Mouse (Mus musculus) cerebellum, postnatal 14 days (tissue): ENCODE data around the gene Plagl1.
"Not testable (repeated sequence)": the region's sequence is repeated elsewhere in the genome, so short reads cannot be mapped to it uniquely, and the experiment has no call there.

Experiments used
- DNase-seq, 2 experiments: peaks; one replicate each; pipeline ENCODE4 v3.0.0; 2021; ENCODE audit warnings: mixed read lengths in 2 of 2

The Plagl1 gene

DNA sequence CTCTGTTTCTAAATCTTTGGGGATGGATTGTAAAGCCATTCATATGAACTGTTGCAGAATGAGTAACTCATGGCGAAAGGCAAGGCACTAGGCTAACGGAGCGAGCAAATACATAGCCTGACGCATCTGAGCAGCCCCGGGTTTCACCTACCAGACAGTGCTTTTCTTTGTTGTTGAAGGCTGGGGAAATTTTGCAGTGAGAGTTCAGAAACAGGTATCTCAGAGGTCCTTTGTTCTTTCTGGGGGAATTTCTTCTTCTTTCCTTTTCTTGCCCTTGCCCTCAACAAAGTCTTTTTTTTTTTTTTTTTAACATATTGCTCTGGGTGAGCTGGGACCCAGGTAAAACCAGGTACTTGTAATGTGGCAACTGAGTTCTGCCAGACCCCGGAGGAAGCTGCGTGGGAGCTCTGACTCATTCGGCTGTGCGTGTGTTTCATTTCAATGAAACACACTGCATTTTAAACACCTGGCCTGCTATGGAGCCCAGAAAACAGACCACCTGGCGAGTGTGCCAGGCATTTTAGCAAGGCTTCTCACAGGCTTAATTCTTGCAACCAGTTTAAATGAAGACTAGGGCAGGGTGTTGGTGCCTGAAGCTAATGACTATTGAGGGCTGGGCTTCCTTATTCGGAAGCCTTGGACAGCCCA lies at the start of gene Plagl1:
Gene Plagl1 (plus strand): TSS at position 484 of the 648 bp plus-strand sequence.
- no peak for DNase-seq

DNA sequence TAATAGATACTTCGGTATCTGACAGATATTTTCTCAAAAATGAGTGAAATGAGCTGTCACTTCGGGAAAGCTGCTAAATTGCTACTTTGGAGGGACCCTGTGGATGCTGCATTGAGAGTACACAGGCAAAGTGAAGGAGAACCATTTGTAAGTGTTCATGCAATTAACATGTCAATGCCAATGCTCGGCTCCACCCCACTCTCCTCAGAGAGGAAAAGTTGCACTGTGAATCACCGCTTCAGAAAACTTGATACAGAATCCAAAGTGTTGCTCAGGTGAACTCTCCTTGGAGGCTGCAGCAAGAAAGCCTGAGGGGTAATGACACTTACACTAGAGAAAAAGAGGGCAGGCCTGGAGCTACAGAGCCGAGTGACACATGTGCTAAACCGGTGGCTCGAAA lies 46.3 kb upstream of the Plagl1 start:
- DNase-seq, result no peak

DNA sequence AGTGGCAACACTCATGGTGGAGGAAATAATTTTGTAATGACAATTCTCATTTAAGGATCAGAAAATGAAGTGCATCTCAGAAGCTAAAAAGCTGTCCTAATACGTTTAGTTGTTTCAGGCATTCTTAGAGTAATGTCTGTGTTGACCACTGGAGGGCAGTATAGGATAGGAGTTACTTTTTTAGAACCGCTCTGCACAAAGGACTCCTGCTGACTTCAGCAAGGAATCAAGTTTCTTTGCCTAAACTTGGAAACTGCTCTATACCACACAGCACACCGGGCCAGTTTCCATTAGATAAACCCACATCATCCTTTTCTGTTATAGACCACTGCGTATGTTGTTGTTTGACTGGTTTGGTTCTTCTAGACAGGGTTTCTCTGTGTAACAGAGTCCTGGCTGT lies 43.7 kb upstream of the Plagl1 start:
- peak; percentile 78 to 81 for DNase-seq

DNA sequence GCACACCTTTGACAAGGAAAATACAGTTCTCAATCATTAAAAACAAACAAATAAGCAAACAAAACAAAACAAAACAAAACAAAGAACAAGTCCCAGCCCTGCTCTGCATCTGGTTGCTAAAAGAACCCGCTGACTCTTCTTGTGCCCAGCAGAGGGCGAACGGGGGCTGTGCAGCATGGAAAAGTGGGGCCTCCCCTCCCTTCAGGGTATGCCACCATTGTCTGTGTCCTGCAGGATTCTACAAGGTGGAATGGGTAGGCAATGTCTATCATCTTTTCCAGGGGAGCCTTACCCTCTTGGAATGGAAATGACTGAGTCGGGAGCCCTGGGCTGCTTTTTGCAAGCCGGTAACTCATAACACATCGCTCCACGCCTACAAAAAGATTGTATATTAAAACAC lies 41.8 kb upstream of the Plagl1 start:
- DNase-seq, result peak; percentile 63 to 71

DNA sequence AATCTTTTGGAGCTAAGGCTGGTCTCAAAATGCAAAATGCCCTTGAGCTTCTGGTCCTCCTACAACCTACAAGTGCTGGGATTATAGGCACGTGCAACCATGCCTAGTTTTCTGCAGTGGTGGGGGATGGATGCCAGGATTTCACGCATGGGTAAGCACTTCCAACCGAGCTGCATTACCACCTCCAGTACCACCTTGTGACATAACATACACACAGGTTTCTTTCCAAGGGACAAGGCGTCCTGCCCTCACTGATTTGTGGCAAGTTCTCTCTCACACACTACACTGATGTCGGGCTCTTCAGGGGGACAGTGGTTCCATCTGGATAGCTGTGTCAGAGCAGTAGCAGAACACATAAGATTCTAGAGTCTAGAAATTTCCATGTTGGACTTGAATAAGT lies 41.3 kb upstream of the Plagl1 start:
- peak in 1 of 2 experiments; percentile 21 for DNase-seq

DNA sequence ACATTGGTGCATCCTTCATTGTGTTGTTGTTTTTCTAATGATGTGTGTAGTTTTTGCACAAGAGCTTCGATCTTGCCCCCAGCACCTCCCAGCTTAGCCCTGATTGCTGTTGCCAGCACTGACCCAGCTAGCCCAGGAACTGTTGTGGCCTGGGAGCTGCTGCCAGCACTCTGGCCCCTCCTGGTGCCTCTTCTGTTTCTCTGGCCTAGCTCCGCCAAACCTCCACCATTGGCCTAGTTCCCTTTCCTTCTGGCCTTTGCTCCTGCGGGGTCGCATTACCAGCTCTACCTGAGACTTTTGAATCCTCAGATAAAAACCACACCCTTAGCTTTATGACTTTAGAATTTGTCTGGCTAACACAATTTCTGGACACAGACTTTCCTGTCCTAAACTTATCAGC lies 38.2 kb upstream of the Plagl1 start:
- DNase-seq, result no peak

DNA sequence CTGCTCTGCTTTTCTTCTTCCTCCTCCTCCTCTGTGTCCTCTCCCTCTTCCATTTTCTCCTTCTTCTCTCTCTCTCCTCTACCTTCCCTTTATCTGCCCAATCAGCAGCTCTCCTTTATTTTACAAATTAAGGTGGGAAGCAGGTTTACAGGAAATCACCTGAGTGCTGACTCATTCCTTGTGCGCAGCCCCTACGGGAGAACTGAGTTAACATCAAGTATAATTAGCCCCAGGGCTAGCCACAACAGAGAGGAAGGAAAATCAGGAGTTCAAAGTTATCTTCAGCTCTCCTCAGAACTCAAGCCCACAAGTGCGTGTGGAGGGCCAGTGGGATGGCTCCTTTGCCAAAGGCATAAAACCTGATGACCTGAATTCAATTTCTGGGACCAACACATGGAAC lies 36.3 kb upstream of the Plagl1 start:
- DNase-seq, result not testable (repeated sequence)

DNA sequence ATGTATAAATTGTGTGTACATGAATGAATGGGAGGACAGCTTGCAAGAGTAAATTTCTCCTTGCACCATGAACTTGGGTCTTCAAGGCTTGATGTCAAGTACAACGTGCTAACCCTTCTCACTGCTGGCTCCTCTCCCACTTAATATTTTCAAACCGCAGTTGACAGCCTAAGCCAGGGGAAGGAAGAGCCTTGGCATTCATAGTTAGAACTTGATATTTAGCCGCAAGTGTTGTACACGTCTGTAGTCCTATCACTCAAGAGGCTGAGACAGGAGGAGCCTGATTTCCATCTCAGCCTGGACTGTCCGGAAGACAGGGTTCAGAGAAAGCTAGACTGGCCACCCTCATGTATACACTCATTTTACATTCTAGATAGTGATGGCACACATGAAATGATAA lies 32.6 kb upstream of the Plagl1 start:
- DNase-seq, result no peak

DNA sequence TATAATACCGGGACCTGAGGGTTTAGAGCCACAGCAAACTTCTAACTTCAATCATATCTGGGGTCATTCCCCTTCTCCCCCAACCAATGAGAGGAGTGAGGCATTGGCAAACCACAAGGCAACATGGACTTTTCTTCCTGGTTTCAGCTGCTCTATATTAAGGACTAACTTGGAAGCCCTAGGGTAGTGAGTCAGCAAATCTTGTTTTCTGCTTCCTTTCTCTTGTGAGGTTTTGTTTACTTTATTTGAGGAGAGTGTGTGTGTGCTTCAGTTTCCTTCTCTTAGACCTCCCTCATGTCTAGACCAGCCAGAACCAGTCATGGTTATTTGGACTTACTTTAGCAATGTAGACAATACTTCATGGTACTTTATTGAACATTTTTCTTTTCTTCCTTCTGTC lies 32.1 kb upstream of the Plagl1 start:
- DNase-seq, result no peak

DNA sequence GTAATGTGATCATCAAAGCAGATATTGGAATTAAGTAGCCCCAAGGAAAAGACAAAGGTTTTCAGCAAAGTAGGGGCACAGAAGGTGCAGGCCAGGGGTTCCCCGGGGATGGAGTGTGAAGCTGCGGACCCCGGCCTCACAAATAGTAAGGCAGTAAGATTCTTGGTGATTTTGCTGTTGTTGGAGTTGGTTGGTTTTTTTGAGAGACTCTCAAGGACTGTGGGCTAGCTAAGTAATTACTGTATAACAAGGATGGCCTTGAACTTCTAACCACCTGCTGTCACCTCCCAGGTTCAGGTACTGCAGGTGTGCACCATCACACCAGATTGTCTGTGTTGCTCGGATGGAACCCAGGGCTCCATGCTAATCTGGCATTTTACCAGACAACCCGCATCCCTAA lies 30.9 kb upstream of the Plagl1 start:
- DNase-seq, result no peak

DNA sequence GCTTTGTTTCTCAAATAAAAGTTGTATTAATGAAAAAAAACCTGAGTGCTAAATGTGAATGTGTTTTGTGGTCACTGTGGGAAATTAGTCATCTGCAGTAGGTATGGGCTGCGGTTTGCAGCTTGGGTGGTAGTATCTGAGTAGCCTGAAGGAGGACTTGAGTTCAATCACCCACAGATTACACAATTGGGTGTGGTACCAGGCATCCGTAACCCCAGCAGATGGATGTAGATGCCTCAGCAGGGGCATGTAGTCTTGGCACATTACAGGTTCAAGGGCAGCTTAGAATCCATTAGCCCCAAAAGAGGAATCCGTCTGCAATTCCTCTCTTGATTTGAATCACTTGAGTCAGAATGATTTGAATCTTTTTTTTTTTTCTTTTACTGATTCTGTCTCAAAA lies 25.0 kb upstream of the Plagl1 start:
- DNase-seq, result no peak

DNA sequence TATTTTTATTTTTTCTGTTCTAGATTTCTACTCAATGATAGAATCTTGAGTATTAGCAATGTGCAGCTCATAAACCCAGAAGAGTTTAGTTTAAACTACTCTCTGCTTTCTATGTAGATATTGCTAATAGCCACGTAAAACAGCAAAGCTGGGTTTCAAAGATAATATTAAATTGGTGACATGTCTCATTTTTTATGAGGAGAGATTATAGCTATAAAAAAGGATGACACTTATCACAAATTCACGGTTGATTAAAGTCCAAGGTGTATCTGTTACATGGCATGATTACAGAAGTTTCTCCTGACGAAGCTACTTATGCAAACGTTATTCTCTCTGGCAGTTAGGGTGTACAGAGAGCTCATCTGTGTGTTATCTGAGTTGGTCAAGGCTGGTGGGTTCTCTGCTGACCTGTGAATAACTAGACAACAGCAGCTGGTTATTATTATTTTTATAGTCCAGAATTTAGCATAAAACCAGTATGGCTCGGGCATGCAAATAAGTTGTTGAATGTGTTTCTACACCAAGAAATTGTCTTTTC lies 20.6 kb upstream of the Plagl1 start:
- DNase-seq, result no peak

DNA sequence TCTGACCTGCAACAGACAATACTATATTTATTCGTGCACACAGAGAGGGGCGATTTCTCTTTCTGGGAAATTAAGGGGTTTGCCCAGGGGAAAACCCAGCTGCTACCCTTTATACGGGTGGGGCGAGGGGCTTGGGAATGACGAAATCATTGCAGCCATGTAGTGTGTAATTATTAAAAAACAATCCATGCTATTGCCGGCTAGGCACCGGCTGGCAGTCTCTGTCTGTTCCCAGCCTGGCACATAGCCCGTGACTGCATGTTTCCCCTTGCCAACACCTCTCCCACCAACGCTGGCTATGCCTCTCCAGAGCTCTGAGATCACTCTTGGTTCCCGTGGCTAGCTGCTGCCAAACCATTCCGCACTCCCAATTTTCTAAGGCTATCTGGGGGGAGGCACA lies 15.6 kb upstream of the Plagl1 start:
- DNase-seq, result peak; percentile 88 to 91

DNA sequence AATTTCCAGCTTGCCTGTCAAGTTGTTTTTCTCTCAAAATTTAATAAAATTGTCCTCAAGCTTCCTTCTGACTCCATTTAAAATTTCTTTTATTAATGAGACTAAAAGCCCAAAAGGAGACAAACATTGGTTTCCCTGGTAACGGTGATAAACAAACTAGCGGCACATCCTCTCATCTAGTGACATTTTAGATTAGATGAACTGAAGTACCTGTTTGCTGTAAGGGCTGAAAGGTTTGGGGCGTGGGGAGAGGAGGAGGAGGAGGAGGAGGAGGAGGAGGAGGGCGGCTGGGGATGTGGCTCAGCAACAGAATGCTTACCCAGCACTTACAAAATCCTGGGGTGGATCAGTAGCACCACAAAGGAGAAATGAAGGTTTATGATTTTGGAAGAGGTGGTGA lies 12.5 kb upstream of the Plagl1 start:
- DNase-seq, result no peak

DNA sequence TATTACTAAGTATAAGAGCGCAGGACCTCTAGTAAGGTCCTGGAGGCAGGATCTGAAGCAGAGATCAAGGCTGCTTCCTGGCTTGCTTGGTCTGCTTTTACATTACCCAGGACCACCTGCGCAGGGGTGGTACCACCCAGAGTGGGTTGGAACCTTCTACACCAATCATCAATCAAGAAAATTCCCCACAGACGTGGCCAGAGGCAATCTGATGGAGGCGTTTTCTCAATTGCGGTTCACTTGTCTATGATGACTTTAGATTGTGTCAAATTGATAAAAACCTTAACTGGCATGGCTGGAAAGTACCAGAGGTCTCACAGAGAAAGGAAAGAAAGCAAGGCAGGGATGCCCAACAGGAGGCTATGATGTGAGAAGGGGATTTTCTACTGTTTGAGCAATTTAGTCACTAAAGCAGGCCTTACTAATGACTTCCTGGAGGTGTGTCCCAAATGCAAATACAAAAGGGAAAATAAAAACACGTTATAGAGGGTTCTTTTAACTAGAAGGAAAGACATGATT lies 3.4 kb upstream of the Plagl1 start:
- DNase-seq, result no peak

DNA sequence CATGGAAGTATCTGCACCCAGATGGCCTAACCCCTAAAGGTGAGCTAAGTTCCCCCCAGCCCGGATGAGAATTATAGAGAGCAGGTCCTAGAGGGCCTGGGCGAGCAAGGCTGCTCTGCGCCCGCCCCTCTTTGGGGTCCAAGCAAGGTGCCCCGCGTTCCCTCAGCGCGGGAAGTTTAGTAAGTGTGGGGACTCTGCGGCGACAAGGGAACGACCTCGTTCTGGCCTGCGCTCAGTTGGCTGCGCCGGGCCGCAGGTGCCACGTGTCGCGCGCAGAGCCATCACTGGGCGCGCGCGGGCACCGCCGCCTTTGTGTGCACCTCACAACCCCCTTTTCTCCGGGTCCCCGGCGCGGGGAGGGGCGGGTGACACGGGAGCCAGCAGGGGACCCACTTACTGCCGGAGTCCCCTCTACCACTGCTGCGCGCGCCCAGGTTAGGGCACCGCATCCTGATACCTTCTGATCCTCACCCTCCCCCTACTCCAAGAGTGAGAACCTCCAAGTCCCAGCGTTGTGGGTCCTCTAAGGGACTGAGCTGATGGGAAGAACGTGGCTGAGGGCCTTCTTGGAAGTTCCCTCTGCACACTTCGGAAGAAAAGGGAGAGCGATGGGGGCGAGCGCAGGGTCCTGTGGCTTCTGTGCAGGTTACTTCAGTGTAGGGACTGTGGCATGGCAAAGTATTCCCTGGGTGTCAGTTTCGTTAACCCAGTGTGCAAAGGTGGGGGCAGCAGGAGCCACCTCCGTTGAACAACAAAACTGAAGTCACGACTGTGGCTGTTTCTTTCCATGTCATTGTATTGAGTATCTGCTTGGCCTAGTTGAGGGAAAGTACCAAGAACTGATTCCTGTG lies 742 bp downstream of the Plagl1 start:
- peak; percentile 23 to 33 for DNase-seq

DNA sequence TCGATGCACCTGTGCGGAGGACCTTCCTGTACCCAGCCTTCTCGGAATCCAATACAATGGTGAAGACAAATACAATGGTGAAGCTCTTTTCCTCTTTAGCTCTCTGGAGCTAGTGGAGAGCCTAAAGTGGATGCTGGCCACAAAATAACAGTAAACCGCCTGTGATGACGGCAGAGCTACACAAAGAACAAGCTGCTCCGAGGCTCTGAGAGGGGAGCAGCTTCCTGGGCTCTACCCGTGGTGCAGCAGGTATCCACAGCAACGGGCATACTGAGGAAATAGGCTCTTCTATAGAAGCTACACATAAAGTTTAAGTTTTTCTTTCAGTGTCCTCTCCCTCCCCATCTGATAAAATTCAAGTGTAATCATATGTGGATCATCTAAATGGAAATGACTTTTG lies 2.1 kb downstream of the Plagl1 start:
- DNase-seq, result no peak

DNA sequence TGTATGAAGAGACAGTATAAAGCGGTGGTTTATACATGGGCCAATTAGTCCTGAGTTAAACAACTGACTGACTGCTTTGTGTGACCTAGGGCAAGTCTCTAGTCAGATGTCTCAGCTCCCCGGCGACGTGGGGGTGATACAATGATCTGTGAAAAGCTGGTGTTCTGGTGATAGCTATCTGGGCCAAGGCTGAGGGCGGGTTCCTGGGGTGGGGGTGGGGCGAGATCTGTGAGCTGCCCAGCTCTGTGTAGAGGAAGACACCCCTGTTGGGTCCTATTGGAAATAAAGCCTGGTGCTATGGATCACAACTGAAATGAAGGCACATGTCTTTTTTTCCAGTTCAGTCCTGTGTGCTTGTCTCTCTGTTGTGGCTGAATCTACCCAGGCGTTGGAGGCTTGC lies 3.2 kb downstream of the Plagl1 start:
- no peak for DNase-seq

DNA sequence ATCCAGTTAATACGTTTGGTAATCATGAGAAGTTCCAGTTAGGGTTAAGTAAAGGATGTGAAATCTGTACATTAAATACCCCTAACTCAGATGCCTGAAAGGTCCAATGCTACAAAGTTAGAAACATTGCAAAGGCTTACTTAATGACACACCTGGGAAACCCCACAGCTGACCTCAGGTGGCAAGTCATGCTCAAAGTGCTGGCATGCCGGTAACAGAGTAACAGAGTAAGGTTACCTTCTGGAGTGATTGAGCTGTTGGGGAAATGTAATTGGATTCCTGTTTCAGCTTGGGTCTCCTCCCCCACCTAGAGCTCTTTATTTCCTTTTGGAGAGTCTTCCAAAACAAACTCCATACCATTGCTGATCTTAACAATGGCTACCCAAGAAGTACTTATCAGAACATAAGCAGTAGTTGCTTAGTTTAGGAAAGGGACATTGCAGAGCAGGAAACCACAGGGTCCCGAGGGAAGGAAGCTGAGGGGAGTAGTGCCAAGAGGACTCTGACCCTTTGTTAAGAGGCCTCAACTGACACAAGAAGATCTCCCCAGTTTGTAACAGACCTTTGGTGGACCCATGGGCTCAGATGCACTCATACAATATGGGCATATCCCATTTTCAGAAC lies 4.9 kb downstream of the Plagl1 start:
- DNase-seq, result no peak

DNA sequence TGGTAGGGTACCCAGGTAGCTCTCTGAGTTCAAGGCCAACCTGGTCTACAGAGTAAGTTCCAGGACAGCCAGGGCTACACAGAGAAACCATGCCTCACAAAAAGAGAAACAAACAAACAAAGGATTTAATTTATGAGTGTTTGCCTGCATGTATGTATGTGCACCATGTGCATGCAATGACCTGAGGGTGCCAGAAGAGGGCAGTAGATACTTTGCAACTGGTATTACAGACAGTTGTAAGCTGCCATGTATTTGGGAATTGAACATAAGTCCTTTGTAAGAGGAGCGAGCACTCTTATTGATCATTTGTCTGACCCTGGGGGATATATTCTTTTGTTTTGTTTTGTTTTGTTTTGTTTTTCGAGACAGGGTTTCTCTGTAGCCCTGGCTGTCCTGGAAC lies 10.7 kb downstream of the Plagl1 start:
- no peak for DNase-seq

DNA sequence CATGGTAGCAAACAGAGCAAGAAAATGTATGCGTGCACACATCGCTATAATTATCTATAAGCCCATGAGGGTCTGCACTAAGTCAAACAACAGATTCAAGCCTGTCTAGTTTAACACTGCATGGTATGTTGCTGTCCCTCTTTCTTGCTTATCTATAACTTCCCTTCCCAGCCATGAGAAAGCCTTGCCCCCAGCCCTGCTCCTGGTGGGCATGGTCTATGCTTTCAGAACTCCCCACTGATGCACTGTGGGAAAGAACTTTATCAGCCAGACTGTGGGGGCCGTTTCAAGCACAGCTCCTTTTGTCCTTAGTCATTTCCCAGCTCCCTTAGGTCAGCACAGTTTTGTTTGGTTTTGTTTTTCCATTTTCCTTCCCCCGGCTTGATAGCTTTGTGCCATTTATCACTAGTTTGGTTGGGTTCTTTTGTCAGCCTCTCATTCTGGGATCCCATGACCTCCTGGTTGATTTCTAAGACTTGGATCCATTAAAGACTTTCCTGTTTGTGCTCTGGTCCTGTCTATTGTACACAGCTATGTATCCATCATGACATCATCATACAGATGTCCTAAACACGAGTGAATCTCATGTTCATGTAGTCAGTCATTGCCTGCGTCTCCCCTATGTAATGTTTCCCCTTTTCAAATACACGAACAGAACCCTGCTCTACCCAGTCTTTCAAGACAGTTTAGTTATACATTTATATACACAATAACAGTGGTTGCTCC lies 16.7 kb downstream of the Plagl1 start:
- no peak for DNase-seq

DNA sequence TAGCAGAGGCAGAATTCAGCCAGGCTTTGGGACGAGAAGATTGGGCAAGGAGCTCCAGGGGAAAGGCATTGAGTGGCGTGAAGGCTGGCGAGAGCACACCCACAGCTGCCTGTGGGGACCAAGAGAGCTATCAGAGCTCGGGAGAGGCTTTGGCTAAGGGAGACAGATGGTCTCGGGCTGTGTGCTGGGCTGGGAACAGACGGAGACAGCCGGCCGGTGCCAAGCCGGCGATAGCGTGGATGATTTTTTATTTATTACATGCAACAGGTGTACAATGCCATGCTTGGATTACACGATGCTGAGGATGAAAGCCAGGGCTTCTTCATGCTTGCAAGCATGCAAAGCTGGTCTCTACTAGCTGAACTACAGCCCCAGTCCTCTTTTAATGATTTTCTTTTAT lies 22.2 kb downstream of the Plagl1 start:
- DNase-seq, result peak; percentile 80 to 83
